Mouse (Mus musculus): ENCODE results near the gene Krtap13-1. TPM values are rescaled to one million over a fixed set of nuclear protein-coding genes. Genes with fewer than 3 reads are reported as not detected.

Krtap13-1 gene
- total and polyA plus RNA-seq, 3 experiments, result not detected

DNA sequence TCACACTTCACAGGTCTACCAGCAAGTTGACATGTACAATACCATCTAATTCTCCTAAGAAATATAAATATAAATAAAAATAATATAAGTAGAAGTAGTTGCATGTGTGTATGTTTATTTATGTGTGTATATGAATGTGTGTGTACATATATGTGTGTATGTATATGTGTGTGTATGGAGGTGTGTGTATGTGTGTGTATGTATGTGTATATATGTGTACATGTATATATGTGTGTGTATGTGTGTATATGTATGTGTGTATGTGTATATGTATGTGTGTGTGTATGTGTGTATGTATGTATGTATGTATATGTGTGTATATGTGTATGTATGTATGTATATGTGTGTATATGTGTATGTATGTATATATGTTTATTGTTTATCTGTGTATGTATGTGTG is 12.1 kb upstream of the Krtap13-1 start:
- no peaks in the 10 kb centered on the region for H3K9me3 ChIP-seq (replicated peaks; ENCODE audit: insufficient read depth, low read length)
- no peak overlapping the region for H3K9ac ChIP-seq (ENCODE audit: control insufficient read depth, low read depth, low read length, poor library complexity, severe bottlenecking)
- no peaks in the 10 kb centered on the region for H3K27me3 ChIP-seq (ENCODE audit: control insufficient read depth in 1 of 2, insufficient read depth in 2 of 2, low read length in 2 of 2)
- no peak for TF ChIP-seq TAL1 (IDR thresholded peaks at IDR 0.05; ENCODE audit: low read length)
- H3K4me3 ChIP-seq (ENCODE audit: control insufficient read depth in 1 of 2, insufficient read depth in 1 of 2, low read depth in 2 of 2, low read length in 2 of 2), result no peak overlapping the region
- no peak overlapping the region for H3K27ac ChIP-seq (ENCODE audit: control insufficient read depth, low read depth, low read length)
- H3K79me2 ChIP-seq (ENCODE audit: control insufficient read depth, insufficient read depth, low read length, poor library complexity), result no peaks in the 10 kb centered on the region
- no peak for DNase-seq (ENCODE audit: low read depth, low spot score)
- no peaks in the 10 kb centered on the region for H3K4me1 ChIP-seq (ENCODE audit: control insufficient read depth in 1 of 2, insufficient read depth in 2 of 2, low read length in 2 of 2)
- H3K36me3 ChIP-seq (ENCODE audit: control insufficient read depth in 1 of 2, insufficient read depth in 2 of 2, low read length in 2 of 2), result no peaks in the 10 kb centered on the region

GRCm38 (mm10) chr16:88720031-88720430 is 8.6 kb upstream of the Krtap13-1 start:
- Histone ChIP-seq H3K27me3 (ENCODE audit: control insufficient read depth in 1 of 2, insufficient read depth in 2 of 2, low read length in 2 of 2) (no peaks in the 10 kb centered on the region), H3K4me3 (ENCODE audit: control insufficient read depth in 1 of 2, insufficient read depth in 1 of 2, low read depth in 2 of 2, low read length in 2 of 2) (no peak overlapping the region), H3K9ac (ENCODE audit: control insufficient read depth, low read depth, low read length, poor library complexity, severe bottlenecking) (no peak overlapping the region), H3K79me2 (ENCODE audit: control insufficient read depth, insufficient read depth, low read length, poor library complexity) (no peaks in the 10 kb centered on the region), H3K4me1 (ENCODE audit: control insufficient read depth in 1 of 2, insufficient read depth in 2 of 2, low read length in 2 of 2) (no peaks in the 10 kb centered on the region), H3K36me3 (ENCODE audit: control insufficient read depth in 1 of 2, insufficient read depth in 2 of 2, low read length in 2 of 2) (no peaks in the 10 kb centered on the region), H3K9me3 (replicated peaks; ENCODE audit: insufficient read depth, low read length) (no peaks in the 10 kb centered on the region), H3K27ac (ENCODE audit: control insufficient read depth, low read depth, low read length) (no peak overlapping the region)
- no peak for DNase-seq (ENCODE audit: low read depth, low spot score)
- TF ChIP-seq KAT2A (conservative IDR thresholded peaks at IDR 0.05; ENCODE audit: low read depth, low read length) (no peak), MYC (IDR thresholded peaks at IDR 0.05; ENCODE audit: low read depth, low read length) (no peak), CHD1 (IDR thresholded peaks at IDR 0.05; ENCODE audit: low read depth, low read length) (no peak), POLR2A (IDR thresholded peaks at IDR 0.05; ENCODE audit: control insufficient read depth in 1 of 2, insufficient read depth in 1 of 2, low read depth in 1 of 2, low read length in 2 of 2, poor library complexity in 1 of 2) (no peak), HCFC1 (IDR thresholded peaks at IDR 0.05; ENCODE audit: low read depth, low read length) (no peak), EP300 (IDR thresholded peaks at IDR 0.05; ENCODE audit: low read depth in 1 of 2, low read length in 2 of 2) (no peak), UBTF (IDR thresholded peaks at IDR 0.05; ENCODE audit: borderline replicate concordance, insufficient read depth, low read depth, low read length) (no peak), E2F4 (IDR thresholded peaks at IDR 0.05; ENCODE audit: borderline replicate concordance, low read depth, low read length) (no peak), ETS1 (IDR thresholded peaks at IDR 0.05; ENCODE audit: low read depth, low read length) (no peak), NRF1 (IDR thresholded peaks at IDR 0.05; ENCODE audit: insufficient read depth, low read depth, low read length, poor library complexity, severe bottlenecking) (no peak), MAFK (IDR thresholded peaks at IDR 0.05; ENCODE audit: borderline replicate concordance, low read depth, low read length) (no peak), BHLHE40 (IDR thresholded peaks at IDR 0.05; ENCODE audit: borderline replicate concordance, low read depth, low read length) (no peak), ZKSCAN1 (IDR thresholded peaks at IDR 0.05; ENCODE audit: low read depth, low read length) (no peak), CHD2 (IDR thresholded peaks at IDR 0.05; ENCODE audit: low read length) (no peak), GABPA (IDR thresholded peaks at IDR 0.05; ENCODE audit: low read depth, low read length) (no peak), GATA1 (IDR thresholded peaks at IDR 0.05; ENCODE audit: low read depth, low read length) (no peak), USF2 (IDR thresholded peaks at IDR 0.05; ENCODE audit: borderline replicate concordance in 1 of 2, insufficient read depth in 1 of 2, low read depth in 1 of 2, low read length in 2 of 2) (no peak), MXI1 (IDR thresholded peaks at IDR 0.05; ENCODE audit: low read depth, low read length) (no peak), JUND (IDR thresholded peaks at IDR 0.05; ENCODE audit: low read depth, low read length) (no peak), ZNF384 (IDR thresholded peaks at IDR 0.05; ENCODE audit: low read depth, low read length) (no peak)
